Mouse (Mus musculus) heart, adult 9 months (tissue): ENCODE measurements around the gene Camk2b.

Experiments used
- DNase-seq, 2 experiments: peaks; one replicate each; pipeline ENCODE4 v3.0.0; 2022; ENCODE audit warnings: low spot score in 2 of 2

Gene Camk2b

DNA sequence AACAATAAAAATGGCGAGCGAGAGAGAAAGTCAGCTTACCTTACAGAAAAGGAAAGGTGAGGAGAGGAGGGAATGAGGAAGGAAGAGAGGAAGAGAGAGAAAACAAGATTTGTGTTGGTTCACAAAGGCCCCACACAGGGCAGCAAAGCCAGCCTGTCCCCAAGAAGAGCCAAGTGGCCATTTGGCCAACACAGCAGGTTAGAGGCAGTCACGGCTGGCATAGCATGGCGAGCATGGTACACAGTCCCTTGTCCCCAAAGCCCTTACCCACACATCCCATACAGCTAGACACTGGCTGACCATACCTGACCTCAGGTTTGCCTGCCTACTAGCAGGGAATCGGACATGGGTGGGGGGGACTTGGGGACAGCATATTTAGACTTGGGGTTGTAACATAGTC, 82.5 kb downstream of the Camk2b start:
- DNase-seq, result no peak

DNA sequence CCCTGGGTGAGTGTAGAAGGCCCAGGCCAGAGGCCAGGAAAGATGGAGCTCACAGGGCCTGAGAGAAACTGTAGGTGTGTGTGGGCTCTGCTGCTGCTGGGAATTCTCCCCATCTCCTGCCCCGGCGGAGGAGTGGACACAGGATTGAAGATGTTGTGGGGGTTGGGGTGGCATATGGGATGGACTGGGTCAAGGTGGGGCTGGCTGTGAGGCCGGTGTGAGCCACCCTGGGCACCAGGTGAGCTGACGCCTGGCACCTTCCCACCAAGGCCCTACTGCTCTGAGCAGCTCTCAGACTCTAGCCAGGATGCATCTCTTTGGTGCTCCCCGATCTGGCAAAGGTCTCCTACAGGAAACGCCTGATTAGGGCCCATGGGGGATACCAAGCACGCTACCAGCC, 84.8 kb downstream of the Camk2b start:
- no peak for DNase-seq

DNA sequence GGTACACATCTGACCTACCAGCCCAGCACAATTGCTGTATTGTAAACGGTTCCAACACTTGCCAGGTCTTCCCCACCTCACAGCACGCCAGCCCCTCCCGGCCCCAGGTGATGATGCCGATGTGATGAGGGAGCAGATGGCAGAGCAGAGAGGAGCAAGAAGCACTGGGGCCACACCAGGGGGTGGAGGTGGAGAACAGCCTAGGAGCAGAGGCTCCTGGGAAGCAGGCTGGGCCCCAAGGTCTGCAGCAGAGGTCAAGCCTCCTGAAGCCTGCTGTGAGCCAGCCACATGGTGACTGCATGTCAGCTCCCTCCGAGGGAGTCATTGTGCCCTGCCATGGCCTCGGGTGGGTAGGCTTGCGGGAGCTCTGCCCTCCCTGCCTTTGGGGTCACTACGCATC, 85.6 kb downstream of the Camk2b start:
- DNase-seq, result no peak

- no peak for DNase-seq
These were observed 86.1 kb downstream of the Camk2b start for GRCm38 (mm10) chr11:5980108-5980507.

GRCm38 (mm10) chr11:5979088-5979487, 87.1 kb downstream of the Camk2b start:
- no peak for DNase-seq

- no peak for DNase-seq
These were observed 90.1 kb downstream of the Camk2b start for GRCm38 (mm10) chr11:5976106-5976505.

DNA sequence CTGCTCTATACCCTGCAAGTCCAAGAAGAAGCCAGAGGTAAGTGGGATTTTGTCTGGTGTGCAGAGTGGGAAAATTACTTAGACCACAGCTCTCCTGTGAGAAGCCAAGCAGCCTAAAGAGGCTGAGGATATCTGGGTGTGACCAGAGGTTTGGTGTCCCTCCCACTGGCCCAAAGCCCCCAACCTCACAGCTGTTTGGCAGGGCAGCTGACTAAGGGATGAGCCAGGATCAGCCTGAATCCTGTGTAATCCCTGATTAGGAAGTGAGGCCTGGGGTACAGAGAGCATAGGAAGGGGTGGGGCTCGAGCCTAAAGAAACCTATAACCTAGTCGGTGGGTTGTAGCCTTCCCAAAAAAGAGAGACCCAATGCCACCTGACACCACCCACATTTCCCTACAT, 91.1 kb downstream of the Camk2b start:
- DNase-seq, result no peak

GRCm38 (mm10) chr11:5974053-5974452, 92.1 kb downstream of the Camk2b start:
- DNase-seq, result no peak

- no peak for DNase-seq
These were observed 93.0 kb downstream of the Camk2b start for GRCm38 (mm10) chr11:5973151-5973550.

GRCm38 (mm10) chr11:5971202-5971601, 95.0 kb downstream of the Camk2b start:
- DNase-seq, result no peak

DNA sequence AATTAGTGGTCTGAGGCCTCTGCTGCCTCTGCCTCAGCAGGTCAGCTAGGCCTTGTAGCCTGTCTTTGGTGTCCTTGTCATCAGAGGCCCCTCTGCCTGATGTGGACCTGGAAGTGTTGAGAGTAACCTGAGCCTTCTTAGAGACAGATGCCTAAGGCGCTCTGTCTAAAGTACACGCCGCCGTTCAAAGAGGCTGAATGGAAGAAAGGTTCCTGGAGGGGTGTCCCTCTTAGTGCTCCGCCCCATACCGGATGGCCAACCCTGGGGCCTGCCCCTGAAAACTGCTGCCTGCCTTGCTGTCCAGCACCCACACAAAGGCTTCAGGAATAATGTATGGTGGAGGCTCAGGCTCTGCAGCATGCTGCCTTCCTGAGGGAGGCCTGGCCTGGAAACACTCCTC, 97.9 kb downstream of the Camk2b start:
- no peak for DNase-seq

DNA sequence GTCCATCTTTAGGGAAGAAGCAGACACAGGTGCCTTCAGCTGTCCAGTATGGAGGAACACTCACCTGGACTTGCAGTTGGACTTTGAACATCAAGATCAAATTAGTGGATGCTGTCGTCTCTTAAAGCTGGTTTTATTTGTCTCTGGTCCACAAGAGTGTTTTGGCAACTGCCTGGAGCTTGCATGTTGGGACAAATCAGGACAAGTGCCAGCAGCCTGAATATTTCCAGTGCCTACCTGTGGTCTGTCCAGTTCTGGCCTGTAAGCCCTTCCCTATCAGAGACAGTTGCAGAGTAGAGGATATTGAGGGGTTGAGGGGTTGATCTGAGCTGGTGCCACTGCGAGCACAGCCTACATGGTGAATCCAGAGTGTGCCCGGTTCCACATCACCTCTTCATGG, 99.4 kb downstream of the Camk2b start:
- DNase-seq, result no peak

DNA sequence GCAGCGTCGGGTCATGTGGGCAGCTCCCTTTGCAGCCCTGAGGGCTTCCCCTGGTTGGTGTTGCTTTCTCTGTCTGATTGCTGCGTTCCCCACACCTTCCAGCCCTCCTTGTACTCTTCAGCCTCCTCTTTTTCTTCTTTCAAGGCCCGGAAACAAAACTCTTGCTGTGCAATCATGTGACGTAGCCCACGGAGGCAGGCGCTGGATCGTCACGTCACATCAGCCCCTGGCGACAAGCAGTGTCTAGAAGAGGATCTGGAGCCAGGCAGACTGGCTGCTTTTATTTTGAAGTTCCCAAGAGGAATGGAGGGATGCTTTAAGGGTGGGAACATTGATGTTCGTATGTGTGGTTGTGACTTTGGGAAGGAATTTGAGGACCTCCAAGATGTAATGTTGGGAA, 100.3 kb downstream of the Camk2b start:
- no peak for DNase-seq

DNA sequence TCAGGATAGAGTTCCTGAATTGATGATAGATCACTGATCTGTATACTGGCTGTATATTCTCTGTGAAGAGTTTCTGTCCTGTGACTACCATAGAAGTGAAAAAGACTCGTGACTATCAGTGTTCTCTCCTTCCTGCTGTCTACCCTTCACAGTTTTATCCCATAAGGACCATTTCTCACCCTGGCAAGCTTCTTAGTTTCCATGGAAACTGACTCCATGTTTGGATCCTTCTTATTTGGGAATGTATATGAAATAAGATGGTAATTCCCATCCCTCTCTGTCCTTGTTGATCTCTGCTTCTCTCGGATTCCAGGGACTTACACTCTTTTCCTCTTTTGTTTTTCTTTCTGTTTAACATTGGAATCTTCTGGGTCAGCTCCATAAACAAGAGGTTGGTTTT, 106.1 kb downstream of the Camk2b start:
- no peak for DNase-seq

- DNase-seq, result peak; percentile 96 to 97
These were observed 110.5 kb downstream of the Camk2b start, which contains the start of gene Ykt6 for GRCm38 (mm10) chr11:5955546-5956276. Gene Ykt6, plus strand, starts transcription at chr11:5955693.

- DNase-seq, result no peak
These were observed 111.1 kb downstream of the Camk2b start for GRCm38 (mm10) chr11:5954965-5955504.

DNA sequence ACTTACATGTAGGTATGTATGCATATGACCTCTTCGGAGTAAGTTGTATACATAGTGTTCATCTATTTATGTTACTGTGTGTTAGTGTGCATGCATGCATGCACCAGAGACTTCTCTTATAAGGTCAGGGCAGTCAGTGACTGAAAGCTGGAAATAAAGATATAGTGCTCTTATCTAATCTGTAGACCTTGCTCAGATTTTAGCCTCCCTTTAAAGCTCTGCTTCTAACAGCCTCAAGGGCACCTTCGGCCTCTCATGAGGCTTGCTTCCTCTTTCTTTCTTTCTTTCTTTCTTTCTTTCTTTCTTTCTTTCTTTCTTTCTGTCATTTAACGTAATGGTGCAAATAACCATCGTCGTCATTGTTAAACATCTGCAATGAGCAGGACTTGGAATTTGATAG, 111.7 kb downstream of the Camk2b start:
- no peak for DNase-seq

GRCm38 (mm10) chr11:5953130-5953765, 112.9 kb downstream of the Camk2b start:
- no peak for DNase-seq

DNA sequence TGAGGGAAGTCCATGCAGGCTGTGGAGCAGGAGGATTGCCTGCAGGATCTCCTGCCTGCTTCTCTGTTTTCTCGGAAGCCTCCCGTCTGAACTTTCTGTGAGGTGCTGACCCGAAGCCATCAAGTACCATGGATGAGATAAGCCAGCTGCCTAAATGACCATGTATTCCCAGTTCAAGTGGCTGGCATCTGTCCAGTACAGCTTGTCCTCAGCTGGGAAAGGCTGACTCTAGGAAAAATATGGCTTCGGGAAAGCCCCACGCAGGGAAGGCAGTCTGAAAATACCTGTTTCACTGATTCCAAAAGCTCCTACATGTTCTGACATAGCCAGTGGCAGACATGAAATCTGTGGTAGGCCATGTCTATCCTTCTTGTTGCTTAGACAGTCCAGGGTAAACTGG, 113.7 kb downstream of the Camk2b start:
- DNase-seq, result peak; percentile 71 to 74

DNA sequence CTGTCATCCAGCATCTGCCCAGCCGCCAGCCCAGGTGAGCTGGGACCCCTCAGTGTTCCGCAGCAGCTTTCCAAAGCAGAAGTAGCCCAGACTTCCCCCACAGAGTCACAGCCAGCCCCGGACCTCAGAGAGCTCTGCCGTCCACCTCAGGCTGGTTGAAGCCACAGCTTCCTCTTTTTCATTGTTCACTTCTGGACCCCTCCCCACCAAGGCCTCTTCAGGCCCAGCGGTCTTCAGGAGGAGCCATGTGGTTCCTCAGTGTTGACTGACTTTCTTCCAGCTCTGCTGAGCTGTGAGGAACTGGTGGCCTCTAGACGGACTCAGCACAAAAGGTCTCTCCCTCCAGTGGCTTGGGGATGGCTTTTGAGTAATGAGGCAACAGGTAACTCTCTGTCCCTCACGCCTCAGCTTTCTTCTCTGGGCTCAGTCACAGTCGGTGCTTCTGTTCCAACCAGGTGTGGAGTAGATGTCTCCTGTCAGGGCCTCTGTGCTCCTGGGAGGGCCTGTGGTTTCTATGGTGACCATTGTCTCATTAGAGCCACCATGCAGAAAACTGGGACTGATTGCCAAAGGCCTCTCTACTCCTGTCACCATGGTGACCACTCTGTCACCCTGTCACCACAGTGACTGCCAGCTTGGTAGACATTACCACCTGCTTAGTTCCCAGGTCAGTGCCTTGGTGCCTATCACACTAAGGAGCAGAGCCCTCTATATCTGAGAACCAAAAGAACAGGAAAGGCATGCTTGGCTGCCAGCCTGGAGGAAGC, 116.4 kb downstream of the Camk2b start, which contains the start of gene Gck:
Gene Gck, minus strand, starts transcription at position 496 of the 767 bp plus-strand sequence.
- DNase-seq, result no peak

- DNase-seq, result no peak
These were observed 117.5 kb downstream of the Camk2b start for GRCm38 (mm10) chr11:5948546-5949250.

GRCm38 (mm10) chr11:5947796-5948195, 118.4 kb downstream of the Camk2b start:
- DNase-seq, result no peak
